Mouse (Mus musculus) hindbrain, embryonic 15.5 days (tissue): Measurements from ENCODE around the gene Tcam1. TPM values are rescaled to one million over a fixed set of nuclear protein-coding genes. Genes with fewer than 3 reads are reported as not detected.

Experiments
- ATAC-seq: fragments of 200-750 bp; cut with Nextera tagmentation; 2 replicates; pipeline ENCODE4 v1.8.0; 2017; ENCODE audit warnings: low read depth, moderate number of reproducible peaks, moderate TSS enrichment; ENCODE audit not compliant: low FRiP score
- H3K27ac ChIP-seq: fragments of 300-500 bp; sonication (generic); replicated peaks from 2 replicates; pipeline ENCODE4 v1.5.1; 2015; ENCODE audit warnings: mild to moderate bottlenecking, inconsistent platforms
- H3K27me3 ChIP-seq: fragments of 300-500 bp; sonication (generic); 2 replicates; pipeline ENCODE4 v1.6.1; 2015; ENCODE audit warnings: control low read depth, inconsistent platforms
- H3K36me3 ChIP-seq: fragments of 300-500 bp; sonication (generic); 2 replicates; pipeline ENCODE4 v1.6.1; 2015; ENCODE audit warnings: control low read depth, inconsistent platforms
- H3K4me1 ChIP-seq: fragments of 300-500 bp; sonication (generic); replicated peaks from 2 replicates; pipeline ENCODE4 v1.6.1; 2015; ENCODE audit warnings: control low read depth, inconsistent platforms
- H3K4me2 ChIP-seq: fragments of 300-500 bp; sonication (generic); 2 replicates; pipeline ENCODE4 v1.6.1; 2015; ENCODE audit warnings: moderate library complexity, mild to moderate bottlenecking, inconsistent platforms
- H3K4me3 ChIP-seq: fragments of 300-500 bp; sonication (generic); 2 replicates; pipeline ENCODE4 v1.5.1; 2015; ENCODE audit warnings: mild to moderate bottlenecking, inconsistent platforms
- H3K9ac ChIP-seq: fragments of 300-500 bp; sonication (generic); 2 replicates; pipeline ENCODE4 v1.6.1; 2015; ENCODE audit warnings: inconsistent platforms
- H3K9me3 ChIP-seq: fragments of 300-500 bp; sonication (generic); 2 replicates; pipeline ENCODE4 v1.6.1; 2016; ENCODE audit warnings: control low read depth, inconsistent platforms
- WGBS: fragments of 180-500 bp; shearing (Covaris S2); methylation state at CpG from one replicate; pipeline ENCODE4 v1.1.7; 2015; 5-methylcytosine and 5-hydroxymethylcytosine counted together
- polyA plus RNA-seq: library from polyadenylated mRNA; unstranded; fragments of >200 nt; fragmentation: Nextera tagmentation; extraction: Ambion mirVana; gene quantifications from 2 replicates; pipeline ENCODE4 v1.2.1, GENCODE M21; 2015

Gene Tcam1
- polyA plus RNA-seq, 1 experiment from 2014 or later = 0.18 TPM

- Histone ChIP-seq H3K27me3 (no peaks in the 10 kb centered on the region), H3K27ac (no peak overlapping the region), H3K9ac (no peak overlapping the region), H3K4me3 (no peak overlapping the region), H3K4me2 (no peak overlapping the region), H3K4me1 (no peaks in the 10 kb centered on the region), H3K9me3 (no peaks in the 10 kb centered on the region), H3K36me3 (no peaks in the 10 kb centered on the region)
- WGBS = 73% methylated on average over 5 of the region's 5 CpGs
- ATAC-seq = no peak
These were observed 52.0 kb downstream of the Tcam1 start for GRCm38 (mm10) chr11:106328521-106328920.

DNA sequence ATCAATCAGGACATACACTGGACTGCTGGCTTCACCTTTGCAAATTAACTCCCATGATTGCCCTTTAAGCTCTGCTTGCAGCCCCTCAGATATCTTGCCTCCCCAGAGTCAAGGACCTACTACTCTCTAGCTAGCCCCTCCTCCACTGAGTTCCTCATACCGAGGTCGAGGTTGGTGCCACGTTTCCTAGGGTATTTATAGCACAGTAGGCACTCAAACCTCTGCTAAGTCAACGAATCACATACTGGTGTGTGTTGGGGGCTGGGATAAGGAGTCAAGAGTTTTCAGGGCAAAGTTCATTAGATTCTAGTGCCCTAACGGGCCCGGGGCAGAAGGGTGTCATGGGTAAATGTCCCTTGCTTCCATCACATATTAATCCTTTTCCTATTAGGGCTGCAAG lies 52.7 kb downstream of the Tcam1 start:
- 78% methylated on average over 6 of the region's 6 CpGs for WGBS
- ATAC-seq = no peak
- Histone ChIP-seq H3K27me3 (no peaks in the 10 kb centered on the region), H3K4me2 (no peak overlapping the region), H3K27ac (no peak overlapping the region), H3K4me1 (no peaks in the 10 kb centered on the region), H3K9me3 (no peaks in the 10 kb centered on the region), H3K4me3 (no peak overlapping the region), H3K36me3 (no peaks in the 10 kb centered on the region), H3K9ac (no peak overlapping the region)

DNA sequence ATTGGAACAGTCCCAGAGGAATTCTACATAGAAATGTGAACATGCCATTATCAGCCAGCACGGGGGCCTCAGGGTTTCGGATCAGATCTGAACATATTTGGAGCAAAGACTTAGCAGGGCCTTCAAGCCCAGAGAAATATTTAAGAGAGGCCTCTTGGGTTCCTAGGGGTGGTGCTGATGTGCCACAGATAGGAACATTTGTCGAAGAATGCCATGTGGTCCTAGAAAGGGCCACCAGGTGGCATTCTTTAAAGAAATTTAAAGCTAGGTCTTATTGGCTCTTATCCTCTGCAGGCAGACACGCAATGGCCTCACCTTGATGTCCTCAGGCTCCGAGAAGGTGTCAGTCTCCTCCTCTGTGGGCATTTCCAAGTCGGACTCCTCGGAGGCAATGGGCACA lies 53.2 kb downstream of the Tcam1 start:
- H3K27ac ChIP-seq = no peak overlapping the region
- WGBS = 73% methylated on average over 7 of the region's 7 CpGs
- no peaks in the 10 kb centered on the region for H3K9me3 ChIP-seq
- H3K36me3 ChIP-seq = no peaks in the 10 kb centered on the region
- no peaks in the 10 kb centered on the region for H3K27me3 ChIP-seq
- H3K9ac ChIP-seq = no peak overlapping the region
- no peak overlapping the region for H3K4me2 ChIP-seq
- H3K4me1 ChIP-seq = no peaks in the 10 kb centered on the region
- H3K4me3 ChIP-seq = no peak overlapping the region
- no peak for ATAC-seq

GRCm38 (mm10) chr11:106332458-106332857 lies 56.0 kb downstream of the Tcam1 start:
- Histone ChIP-seq H3K36me3 (no peaks in the 10 kb centered on the region), H3K9me3 (no peaks in the 10 kb centered on the region), H3K9ac (no peak overlapping the region), H3K27ac (no peak overlapping the region), H3K4me2 (no peak overlapping the region), H3K4me1 (no peaks in the 10 kb centered on the region), H3K27me3 (no peaks in the 10 kb centered on the region), H3K4me3 (no peak overlapping the region)
- no peak for ATAC-seq
- 44% methylated on average over 4 of the region's 4 CpGs for WGBS

DNA sequence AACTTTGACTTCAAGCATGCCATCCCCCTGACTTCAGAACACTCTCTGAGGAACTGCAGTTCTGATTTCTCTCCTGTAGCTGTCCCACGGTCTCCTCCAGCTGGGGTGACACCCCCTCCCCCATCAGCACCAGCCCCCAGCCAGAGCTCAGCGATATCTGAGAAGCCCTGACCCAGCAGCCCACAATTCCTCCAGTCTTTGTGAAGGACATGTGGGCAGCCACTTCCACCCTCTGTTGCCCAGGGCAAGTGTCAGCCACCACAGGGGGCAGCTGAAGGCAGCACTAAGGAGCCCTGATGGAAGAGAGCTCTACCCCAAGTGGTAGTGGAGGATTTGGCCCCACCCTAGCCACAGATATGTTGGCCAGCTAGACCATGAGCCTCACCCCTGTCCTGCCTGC lies 57.6 kb downstream of the Tcam1 start:
- Histone ChIP-seq H3K36me3 (no peaks in the 10 kb centered on the region), H3K4me1 (no peaks in the 10 kb centered on the region), H3K27me3 (no peaks in the 10 kb centered on the region), H3K9ac (no peak overlapping the region), H3K9me3 (no peaks in the 10 kb centered on the region), H3K4me3 (no peak overlapping the region), H3K27ac (no peak overlapping the region), H3K4me2 (no peak overlapping the region)
- WGBS = 16% methylated on average over 2 of the region's 2 CpGs
- ATAC-seq = no peak

DNA sequence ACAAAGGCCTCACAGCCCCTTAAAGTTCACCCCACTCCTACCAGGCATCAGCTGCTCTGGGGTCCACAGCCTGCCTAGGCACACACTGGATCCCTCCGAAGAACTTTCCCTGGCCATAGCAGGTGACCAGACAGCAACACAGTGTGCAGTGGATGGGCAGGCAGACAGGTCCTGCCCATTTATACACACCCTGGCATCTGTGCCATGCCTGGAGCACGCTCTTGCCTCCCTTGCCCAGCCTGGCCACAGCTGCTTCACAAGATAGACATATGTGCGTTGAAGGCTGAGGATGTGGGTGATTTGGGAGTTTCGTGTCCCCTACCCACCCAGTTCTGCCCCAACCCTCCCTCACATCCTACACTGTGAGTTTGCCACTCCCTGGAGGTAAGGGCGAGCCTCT lies 61.6 kb downstream of the Tcam1 start:
- Histone ChIP-seq H3K4me1 (no peaks in the 10 kb centered on the region), H3K4me3 (no peak overlapping the region), H3K9ac (no peak overlapping the region), H3K9me3 (no peaks in the 10 kb centered on the region), H3K27ac (no peak overlapping the region), H3K4me2 (no peak overlapping the region), H3K27me3 (no peaks in the 10 kb centered on the region), H3K36me3 (no peaks in the 10 kb centered on the region)
- no peak for ATAC-seq
- 83% methylated on average over 5 of the region's 5 CpGs for WGBS

Other genes starting within 250 kb of the Tcam1 start
- 154 and 158 TPM in 2 replicates for gene Dcaf7, start 239.8 kb upstream of the Tcam1 start, polyA plus RNA-seq
- 7.1 and 7.6 TPM in 2 replicates for gene Taco1, start 210.6 kb upstream of the Tcam1 start, polyA plus RNA-seq
- gene Map3k3, start 192.1 kb upstream of the Tcam1 start, polyA plus RNA-seq = 13.2 and 14.1 TPM in 2 replicates
- 0.65 TPM in 1 of 2 replicates, not detected in the other for gene Gm10840, start 115.8 kb upstream of the Tcam1 start, polyA plus RNA-seq
- 162 and 167 TPM in 2 replicates for gene Limd2, start 115.8 kb upstream of the Tcam1 start, polyA plus RNA-seq
- gene Strada, start 74.5 kb upstream of the Tcam1 start, polyA plus RNA-seq = 27.9 and 28.7 TPM in 2 replicates
- gene Ccdc47, start 60.3 kb upstream of the Tcam1 start, polyA plus RNA-seq = 94.5 and 101 TPM in 2 replicates
- 77.9 and 81.9 TPM in 2 replicates for gene Ddx42, start 59.7 kb upstream of the Tcam1 start, polyA plus RNA-seq
- gene Ftsj3, start 20.6 kb upstream of the Tcam1 start, polyA plus RNA-seq = 35.4 and 36.0 TPM in 2 replicates
- 299 and 305 TPM in 2 replicates for gene Psmc5, start 20.5 kb upstream of the Tcam1 start, polyA plus RNA-seq
- gene Smarcd2, start 3.7 kb upstream of the Tcam1 start, polyA plus RNA-seq = 11.6 and 13.3 TPM in 2 replicates
- gene Gh, start 25.2 kb downstream of the Tcam1 start, polyA plus RNA-seq = not detected in 2 replicates
- 1.2 and 1.4 TPM in 2 replicates for gene Cd79b, start 38.1 kb downstream of the Tcam1 start, polyA plus RNA-seq
- not detected in 2 replicates for gene Scn4a, start 76.6 kb downstream of the Tcam1 start, polyA plus RNA-seq
- gene Prr29, start 88.8 kb downstream of the Tcam1 start, polyA plus RNA-seq = not detected in 2 replicates
- 13.0 and 17.2 TPM in 2 replicates for gene Icam2, start 111.4 kb downstream of the Tcam1 start, polyA plus RNA-seq
- 4.9 and 5.0 TPM in 2 replicates for gene Ern1, start 211.2 kb downstream of the Tcam1 start, polyA plus RNA-seq